Mouse (Mus musculus) forebrain, embryonic 14.5 days (tissue): ENCODE data around the gene Zfhx3. TPM values are rescaled to one million over a fixed set of nuclear protein-coding genes. Genes with fewer than 3 reads are reported as not detected.
A peak's percentile ranks its signal among the peaks of the same experiment; 100 is the strongest.

Experiments
- ATAC-seq: fragments of 200-750 bp; cut with Nextera tagmentation; 2 replicates; pipeline ENCODE4 v1.8.0; 2017; ENCODE audit warnings: mild to moderate bottlenecking, moderate library complexity
- DNase-seq: peaks from one replicate; pipeline ENCODE4 v3.0.0-alpha.2; 2015; ENCODE audit warnings: low spot score
- H3K27ac ChIP-seq: fragments of 300-500 bp; sonication (generic); 2 replicates; pipeline ENCODE4 v1.5.1; 2014; ENCODE audit warnings: low read depth, mild to moderate bottlenecking, control low read depth, low read length, moderate library complexity
- H3K27me3 ChIP-seq: fragments of 300-500 bp; sonication (generic); replicated peaks from 2 replicates; pipeline ENCODE4 v1.6.1; 2014; ENCODE audit warnings: low read length, control low read depth, mixed read lengths; ENCODE audit not compliant: control insufficient read depth, insufficient read depth
- H3K36me3 ChIP-seq: fragments of 300-500 bp; sonication (generic); 2 replicates; pipeline ENCODE4 v1.6.1; 2014; ENCODE audit warnings: low read length, control low read depth; ENCODE audit not compliant: control insufficient read depth, insufficient read depth
- H3K4me1 ChIP-seq: fragments of 300-500 bp; sonication (generic); 2 replicates; pipeline ENCODE4 v1.6.1; 2014; ENCODE audit warnings: antibody characterized with exemption, low read length, control low read depth; ENCODE audit not compliant: control insufficient read depth, insufficient read depth
- H3K4me2 ChIP-seq: fragments of 300-500 bp; sonication (generic); 2 replicates; pipeline ENCODE4 v1.6.1; 2014; ENCODE audit warnings: mild to moderate bottlenecking, control low read depth, low read length
- H3K4me3 ChIP-seq: fragments of 300-500 bp; sonication (generic); 2 replicates; pipeline ENCODE4 v1.5.1; 2014; ENCODE audit warnings: low read depth, low read length, control low read depth
- H3K9ac ChIP-seq: fragments of 300-500 bp; sonication (generic); 2 replicates; pipeline ENCODE4 v1.6.1; 2014; ENCODE audit warnings: mild to moderate bottlenecking, low read length, control low read depth, moderate library complexity
- H3K9me3 ChIP-seq: fragments of 300-500 bp; sonication (generic); replicated peaks from 2 replicates; pipeline ENCODE4 v1.6.1; 2016; ENCODE audit warnings: low read length, control low read depth, mixed read lengths; ENCODE audit not compliant: control insufficient read depth
- WGBS: fragments of 180-500 bp; shearing (Covaris S2); extraction: QIAGEN DNeasy Blood & Tissue Kit; methylation state at CpG from one replicate; pipeline ENCODE4 v1.1.7; 2014; 5-methylcytosine and 5-hydroxymethylcytosine counted together
- polyA plus RNA-seq: library from polyadenylated mRNA; unstranded; fragments of >200 nt; fragmentation: Nextera tagmentation; extraction: Ambion mirVana; gene quantifications from 2 replicates; pipeline ENCODE4 v1.2.1, GENCODE M21; 2014

Zfhx3 gene
- polyA plus RNA-seq, 1 experiment from 2014 or later, result 11.7 TPM

GRCm38 (mm10) chr8:108089632-108090031, 147.2 kb downstream of the Zfhx3 start:
- no peak overlapping the region for H3K27ac ChIP-seq
- ATAC-seq (no peak), DNase-seq (no peak)
- H3K27me3 ChIP-seq, result no peaks in the 10 kb centered on the region
- H3K36me3 ChIP-seq, result no peaks in the 10 kb centered on the region
- H3K4me1 ChIP-seq, result no peaks in the 10 kb centered on the region
- H3K4me2 ChIP-seq, result no peak overlapping the region
- H3K4me3 ChIP-seq, result no peak overlapping the region
- 69% methylated on average over 5 of the region's 5 CpGs for WGBS
- no peak overlapping the region for H3K9ac ChIP-seq
- no peaks in the 10 kb centered on the region for H3K9me3 ChIP-seq

DNA sequence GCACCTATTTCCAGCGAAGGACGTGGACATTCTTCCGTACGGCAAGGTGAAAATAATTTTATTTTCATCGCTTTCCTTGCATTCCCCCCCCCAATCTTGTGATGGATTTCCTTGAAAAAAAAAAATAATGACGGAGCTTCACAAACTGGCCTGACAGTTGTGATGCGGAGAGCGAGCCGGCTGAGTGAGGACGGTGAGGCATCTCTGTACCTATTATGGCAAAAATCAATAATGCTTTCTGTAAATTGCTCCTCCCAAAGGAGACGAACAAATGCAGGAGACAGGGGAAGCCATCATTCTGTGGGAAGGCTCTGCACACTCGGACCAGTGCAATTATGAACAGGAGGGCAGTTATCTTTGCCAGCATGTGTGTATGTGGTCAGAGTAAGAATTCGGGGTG, 156.2 kb downstream of the Zfhx3 start:
- H3K27me3 ChIP-seq, result no peaks in the 10 kb centered on the region
- WGBS, result 86% methylated on average over 13 of the region's 13 CpGs
- no peaks in the 10 kb centered on the region for H3K9me3 ChIP-seq
- no peak overlapping the region for H3K4me2 ChIP-seq
- no peak for ATAC-seq
- peak; percentile 17 for DNase-seq
- H3K4me3 ChIP-seq, result no peak overlapping the region
- H3K36me3 ChIP-seq, result no peaks in the 10 kb centered on the region
- no peak overlapping the region for H3K9ac ChIP-seq
- no peak overlapping the region for H3K27ac ChIP-seq
- peaks cover 6% of the 10 kb centered on the region; the same call in 1 of the 2 replicates for H3K4me1 ChIP-seq

GRCm38 (mm10) chr8:108101131-108101530, 158.7 kb downstream of the Zfhx3 start:
- Histone ChIP-seq H3K27ac (no peak overlapping the region), H3K9ac (no peak overlapping the region), H3K9me3 (no peaks in the 10 kb centered on the region), H3K27me3 (no peaks in the 10 kb centered on the region), H3K4me2 (peak overlapping the region; percentile 30), H3K4me1 (peaks cover 6% of the 10 kb centered on the region; the same call in 1 of the 2 replicates), H3K4me3 (no peak overlapping the region), H3K36me3 (no peaks in the 10 kb centered on the region)
- 74% methylated on average over 8 of the region's 8 CpGs for WGBS
- DNase-seq, result peak; percentile 58
- no peak for ATAC-seq

- no peaks in the 10 kb centered on the region for H3K27me3 ChIP-seq
- H3K4me1 ChIP-seq, result peaks cover 6% of the 10 kb centered on the region; the same call in 1 of the 2 replicates
- H3K4me2 ChIP-seq, result peak overlapping the region; percentile 30
- no peaks in the 10 kb centered on the region for H3K9me3 ChIP-seq
- no peaks in the 10 kb centered on the region for H3K36me3 ChIP-seq
- ATAC-seq (peak; percentile 81), DNase-seq (peak; percentile 91)
- H3K4me3 ChIP-seq, result no peak overlapping the region
- H3K9ac ChIP-seq, result peak overlapping the region; percentile 10; the same call in 1 of the 2 replicates
- H3K27ac ChIP-seq, result peak overlapping the region; percentile 40; the same call in 1 of the 2 replicates
- WGBS, result 5% methylated on average over 16 of the region's 16 CpGs
These were observed 159.8 kb downstream of the Zfhx3 start for GRCm38 (mm10) chr8:108101978-108102865.

DNA sequence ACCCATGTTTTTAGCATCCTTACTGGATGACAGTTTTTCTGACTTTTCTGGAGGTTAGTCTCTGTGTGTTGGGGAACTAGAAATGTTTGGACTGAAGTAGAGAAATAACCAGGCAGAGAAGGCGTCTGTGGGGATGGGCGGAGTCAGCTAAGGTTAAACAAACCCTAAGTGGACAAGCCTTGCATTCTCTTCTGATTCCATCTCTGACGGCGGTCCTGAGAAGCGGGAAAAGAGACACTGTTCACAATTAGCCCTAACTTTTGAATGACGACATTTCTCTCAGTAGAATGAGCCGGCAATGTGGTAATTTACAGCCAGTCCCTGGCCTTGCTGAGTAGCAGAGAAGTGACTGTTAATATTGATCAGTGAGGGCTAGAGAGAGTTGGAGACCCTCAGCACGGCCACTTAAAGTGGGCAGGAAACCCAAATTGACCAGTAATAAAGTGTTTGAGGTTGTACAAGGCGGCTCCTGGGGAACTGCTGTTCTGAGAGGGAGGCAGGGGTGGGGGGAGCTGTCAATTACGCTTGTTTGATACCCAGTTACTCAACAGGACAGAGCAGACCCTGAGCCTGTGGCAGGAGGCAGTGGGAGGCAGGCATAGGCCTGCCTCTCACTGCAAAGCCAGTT, 162.1 kb downstream of the Zfhx3 start:
- no peaks in the 10 kb centered on the region for H3K36me3 ChIP-seq
- no peaks in the 10 kb centered on the region for H3K27me3 ChIP-seq
- H3K4me2 ChIP-seq, result no peak overlapping the region
- no peak for ATAC-seq
- H3K9me3 ChIP-seq, result no peaks in the 10 kb centered on the region
- 30% methylated on average over 10 of the region's 10 CpGs for WGBS
- peaks cover 6% of the 10 kb centered on the region; the same call in 1 of the 2 replicates for H3K4me1 ChIP-seq
- H3K9ac ChIP-seq, result no peak overlapping the region
- H3K4me3 ChIP-seq, result no peak overlapping the region
- no peak overlapping the region for H3K27ac ChIP-seq
- DNase-seq, result no peak

- no peaks in the 10 kb centered on the region for H3K27me3 ChIP-seq
- H3K27ac ChIP-seq, result no peak overlapping the region
- H3K36me3 ChIP-seq, result no peaks in the 10 kb centered on the region
- H3K4me1 ChIP-seq, result peaks cover 5% of the 10 kb centered on the region; the same call in 1 of the 2 replicates
- H3K9ac ChIP-seq, result no peak overlapping the region
- WGBS, result 43% methylated on average over 2 of the region's 2 CpGs
- no peak for ATAC-seq
- H3K9me3 ChIP-seq, result no peaks in the 10 kb centered on the region
- peak; percentile 48 for DNase-seq
- no peak overlapping the region for H3K4me2 ChIP-seq
- no peak overlapping the region for H3K4me3 ChIP-seq
These were observed 182.6 kb downstream of the Zfhx3 start for GRCm38 (mm10) chr8:108125053-108125452.

GRCm38 (mm10) chr8:108125491-108125890, 183.0 kb downstream of the Zfhx3 start:
- H3K9ac ChIP-seq, result no peak overlapping the region
- DNase-seq, result peak; percentile 22
- WGBS, result 51% methylated on average over 2 of the region's 2 CpGs
- H3K4me1 ChIP-seq, result peaks cover 5% of the 10 kb centered on the region; the same call in 1 of the 2 replicates
- no peaks in the 10 kb centered on the region for H3K27me3 ChIP-seq
- H3K9me3 ChIP-seq, result no peaks in the 10 kb centered on the region
- ATAC-seq, result no peak
- no peak overlapping the region for H3K4me2 ChIP-seq
- H3K27ac ChIP-seq, result no peak overlapping the region
- no peak overlapping the region for H3K4me3 ChIP-seq
- H3K36me3 ChIP-seq, result no peaks in the 10 kb centered on the region

- DNase-seq (no peak), ATAC-seq (no peak)
- H3K9ac ChIP-seq, result no peak overlapping the region
- no peak overlapping the region for H3K4me2 ChIP-seq
- no peak overlapping the region for H3K4me3 ChIP-seq
- no peaks in the 10 kb centered on the region for H3K27me3 ChIP-seq
- no peak overlapping the region for H3K27ac ChIP-seq
- WGBS, result 81% methylated on average over 5 of the region's 5 CpGs
- no peaks in the 10 kb centered on the region for H3K9me3 ChIP-seq
- 0 out of 2 replicates have a peak, but pooled peaks cover 3% of the 10 kb centered on the region for H3K4me1 ChIP-seq
- no peaks in the 10 kb centered on the region for H3K36me3 ChIP-seq
These were observed 204.1 kb downstream of the Zfhx3 start for GRCm38 (mm10) chr8:108146536-108146935.
